Mouse (Mus musculus) stomach, postnatal 0 days (tissue): ENCODE data around the gene Clgn.

Experiments
- CTCF ChIP-seq: IDR thresholded peaks from 2 replicates; pipeline ENCODE4 v1.5.1; 2016; ENCODE audit warnings: antibody characterized with exemption, low read depth, mild to moderate bottlenecking, moderate library complexity
- EP300 ChIP-seq: optimal IDR thresholded peaks from 2 replicates; pipeline ENCODE3; 2016; ENCODE audit warnings: antibody characterized with exemption

DNA sequence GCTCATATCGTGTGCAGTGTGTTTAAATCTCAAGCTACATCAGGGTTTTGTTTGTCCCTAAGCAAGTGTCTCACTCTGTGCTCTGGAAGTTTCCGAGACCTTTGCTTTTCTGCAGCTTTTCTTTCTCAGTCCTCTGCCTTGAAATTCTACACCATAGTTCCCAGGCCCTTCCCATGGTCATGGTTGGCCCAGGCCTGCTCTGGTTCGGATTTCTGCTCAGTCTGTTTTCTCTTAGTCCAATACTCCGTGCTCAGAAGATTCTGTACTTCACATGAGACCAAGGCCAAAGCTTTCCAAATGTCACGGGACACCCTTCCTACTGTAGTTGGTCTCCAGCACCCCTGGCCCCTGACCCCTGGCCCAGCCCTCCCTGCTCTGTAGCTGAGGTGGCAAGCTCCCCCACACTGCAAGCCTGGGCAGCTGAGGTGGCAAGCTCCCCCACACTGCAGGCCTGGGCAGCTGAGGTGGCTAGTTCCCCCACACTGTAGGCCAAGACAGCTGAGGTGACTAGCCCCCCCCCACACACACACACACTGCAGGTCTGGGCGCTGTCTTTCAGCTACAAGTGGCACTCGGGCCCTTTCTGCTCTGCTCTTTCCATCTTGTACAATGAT, 26.4 kb upstream of the Clgn start:
- TF ChIP-seq CTCF (no peak), EP300 (no peak)
